In genomic region chr5:135674821-135675220, GRCm38 (mm10) we compare ENCODE assay signal across 8 mouse cellular contexts. TPM values are rescaled to one million over a fixed set of nuclear protein-coding genes. Genes with fewer than 3 reads are reported as not detected.
DNase-seq lines count a peak whose midpoint lies in the region; ATAC-seq and TF ChIP-seq lines count a peak whose summit lies in the region.

No protein-coding gene starts in this region.

- H3K4me2 ChIP-seq in forebrain, postnatal 0 days (ENCODE audit: low read depth) = peak overlapping the region; percentile 40
- peak overlapping the region; percentile 8; the same call in 1 of the 2 replicates for H3K4me2 ChIP-seq in hindbrain, embryonic 11.5 days (replicated peaks; ENCODE audit: low read depth, low read length)
- peak overlapping the region; percentile 41 for H3K4me2 ChIP-seq in neural tube, embryonic 15.5 days

- no peaks in the 10 kb centered on the region for H3K9me3 ChIP-seq in ES-E14 (ENCODE audit: control insufficient read depth, insufficient read depth, low read depth, low read length)
- no peaks in the 10 kb centered on the region for H3K9me3 ChIP-seq in forebrain, postnatal 0 days (ENCODE audit: low read length)
- no peaks in the 10 kb centered on the region for H3K9me3 ChIP-seq in hindbrain, embryonic 11.5 days (ENCODE audit: control insufficient read depth, low read length)
- H3K9me3 ChIP-seq in neural tube, embryonic 15.5 days (replicated peaks) = no peaks in the 10 kb centered on the region

- H3K4me1 ChIP-seq in ES-E14 (ENCODE audit: control insufficient read depth in 2 of 2, insufficient read depth in 2 of 2, low read length in 2 of 2, poor library complexity in 1 of 2) = peaks cover 6 to 27% of the 10 kb centered on the region in 2 experiments; a peak in 3 of 4 replicates
- peaks cover 9% of the 10 kb centered on the region for H3K4me1 ChIP-seq in brown adipose tissue, adult 24 weeks (ENCODE audit: control insufficient read depth, insufficient read depth, insufficient read length, low read length)
- H3K4me1 ChIP-seq in forebrain, postnatal 0 days (ENCODE audit: insufficient read depth) = peaks cover 8% of the 10 kb centered on the region; the same call in 1 of the 2 replicates
- H3K4me1 ChIP-seq in hindbrain, embryonic 11.5 days (replicated peaks; ENCODE audit: control insufficient read depth, insufficient read depth, low read length) = peaks cover 8% of the 10 kb centered on the region; the same call in 1 of the 2 replicates
- H3K4me1 ChIP-seq in neural tube, embryonic 15.5 days = peaks cover 30% of the 10 kb centered on the region

- H3K4me3 ChIP-seq in ES-E14 (ENCODE audit: insufficient read depth in 1 of 2, low read depth in 1 of 2, low read length in 2 of 2, poor library complexity in 1 of 2, severe bottlenecking in 1 of 2) = no peak overlapping the region
- H3K4me3 ChIP-seq in brown adipose tissue, adult 24 weeks (ENCODE audit: insufficient read depth, low read depth, low read length) = peak overlapping the region; percentile 34
- H3K4me3 ChIP-seq in forebrain, postnatal 0 days (ENCODE audit: low read depth, low read length) = peak overlapping the region; percentile 11; the same call in 1 of the 2 replicates
- no peak overlapping the region for H3K4me3 ChIP-seq in hindbrain, embryonic 11.5 days (ENCODE audit: low read depth, low read length)
- no peak overlapping the region for H3K4me3 ChIP-seq in neural tube, embryonic 15.5 days (replicated peaks)

- H3K27ac ChIP-seq in ES-E14 (ENCODE audit: insufficient read depth, low read depth, low read length, poor library complexity, severe bottlenecking) = peak overlapping the region; percentile 62; the same call in 1 of the 2 replicates
- peak overlapping the region; percentile 81 for H3K27ac ChIP-seq in brown adipose tissue, adult 24 weeks (replicated peaks; ENCODE audit: low read depth, low read length)
- peak overlapping the region; percentile 75 for H3K27ac ChIP-seq in forebrain, postnatal 0 days (ENCODE audit: low read depth, low read length)
- peak overlapping the region; percentile 72 for H3K27ac ChIP-seq in hindbrain, embryonic 11.5 days (ENCODE audit: low read depth, low read length)
- H3K27ac ChIP-seq in neural tube, embryonic 15.5 days (replicated peaks) = peak overlapping the region; percentile 75

- 3% methylated on average over 11 of the region's 11 CpGs for WGBS in forebrain, postnatal 0 days
- WGBS in hindbrain, embryonic 11.5 days = under 1% methylated on average over 11 of the region's 11 CpGs
- 0% methylated on average over 11 of the region's 11 CpGs for WGBS in neural tube, embryonic 15.5 days

- no peaks in the 10 kb centered on the region for H3K36me3 ChIP-seq in ES-E14 (ENCODE audit: control insufficient read depth, insufficient read depth, low read length, poor library complexity, severe bottlenecking)
- H3K36me3 ChIP-seq in forebrain, postnatal 0 days (ENCODE audit: insufficient read depth) = no peaks in the 10 kb centered on the region
- H3K36me3 ChIP-seq in hindbrain, embryonic 11.5 days (ENCODE audit: control insufficient read depth, insufficient read depth, low read length) = no peaks in the 10 kb centered on the region
- no peaks in the 10 kb centered on the region for H3K36me3 ChIP-seq in neural tube, embryonic 15.5 days

- TF ChIP-seq CTCF in forebrain, postnatal 0 days (IDR thresholded peaks at IDR 0.05; ENCODE audit: low read depth) = peak; percentile 23; the same call in 1 of the 2 replicates

- peak overlapping the region; percentile 39; the same call in 1 of the 2 replicates for H3K9ac ChIP-seq in ES-E14 (ENCODE audit: insufficient read depth, low read depth, low read length, poor library complexity, severe bottlenecking)
- peak overlapping the region; percentile 18; the same call in 1 of the 2 replicates for H3K9ac ChIP-seq in forebrain, postnatal 0 days
- no peak overlapping the region for H3K9ac ChIP-seq in hindbrain, embryonic 11.5 days (ENCODE audit: low read depth, low read length)
- no peak overlapping the region for H3K9ac ChIP-seq in neural tube, embryonic 15.5 days (replicated peaks)

- no peaks in the 10 kb centered on the region for H3K27me3 ChIP-seq in forebrain, postnatal 0 days (ENCODE audit: insufficient read depth, low read length)
- H3K27me3 ChIP-seq in hindbrain, embryonic 11.5 days (ENCODE audit: control insufficient read depth, insufficient read depth, low read length) = no peaks in the 10 kb centered on the region
- no peaks in the 10 kb centered on the region for H3K27me3 ChIP-seq in neural tube, embryonic 15.5 days (replicated peaks)

- DNase-seq in ES-E14 (ENCODE audit: low read depth, low spot score) = peak; percentile 83
- peak; percentile 86 for DNase-seq in forebrain, postnatal 0 days
- DNase-seq in hindbrain, embryonic 11.5 days (ENCODE audit: low spot score) = peak; percentile 84
- peak; percentile 58 for DNase-seq in layer of hippocampus, adult 9-10 months (ENCODE audit: low spot score)
- peak; percentile 91 to 95 for DNase-seq in lung, adult 18-20 months
- DNase-seq in spleen, adult 12 weeks (ENCODE audit: low spot score) = no peak

- in situ Hi-C loops in ES-E14 (cut with MboI; ENCODE audit: low sequenced_read_pairs in 2 of 2, unreplicated experiment in 2 of 2) = no loop called here

- ATAC-seq in forebrain, postnatal 0 days = peak; percentile 93
- ATAC-seq in hindbrain, embryonic 11.5 days (ENCODE audit: low FRiP score) = peak; percentile 92
- ATAC-seq in neural tube, embryonic 15.5 days (ENCODE audit: low FRiP score) = peak; percentile 88

TF ChIP-seq in ES-E14, 5 proteins besides CTCF, POLR2A, EP300 and RAD21:
- TF ChIP-seq ZNF384 (IDR thresholded peaks at IDR 0.05; ENCODE audit: low read depth, low read length) (no peak), ZC3H11A (IDR thresholded peaks at IDR 0.05; ENCODE audit: borderline replicate concordance, low read depth, low read length) (no peak), HCFC1 (IDR thresholded peaks at IDR 0.05; ENCODE audit: borderline replicate concordance, insufficient read depth, low read length) (no peak), MAFK (IDR thresholded peaks at IDR 0.05; ENCODE audit: insufficient read depth, low read depth, low read length) (no peak), CHD2 (IDR thresholded peaks at IDR 0.05; ENCODE audit: low read depth, low read length) (0 out of 2 replicates have a peak, but pooled peaks have one; percentile 48)
TF ChIP-seq in ES-E14: peak in this region for 1.

RNA-seq across cellular contexts. Expression of gene Por, which starts 5.0 kb away (rescaled TPM):
- total RNA-seq in ES-E14 (2012; rRNA removed) = 125 and 153 TPM in 2 replicates
- 138 and 156 TPM in 2 replicates for polyA plus RNA-seq in brown adipose tissue, adult 24 weeks (2012; ENCODE audit: insufficient read depth, insufficient read length, missing spikeins)
- 78.5 and 89.5 TPM in 2 replicates for total RNA-seq in forebrain, postnatal 0 days (2014; rRNA removed)
- polyA plus RNA-seq in forebrain, postnatal 0 days (2015; fragmentation: Nextera tagmentation; extraction: Ambion mirVana) = 76.7 and 96.1 TPM in 2 replicates
- 63.0 and 73.1 TPM in 2 replicates for polyA plus RNA-seq in hindbrain, embryonic 11.5 days (2014; fragmentation: Nextera tagmentation; extraction: Ambion mirVana)
- polyA plus RNA-seq in neural tube, embryonic 15.5 days (2015; fragmentation: Nextera tagmentation; extraction: Ambion mirVana) = 91.6 and 92.1 TPM in 2 replicates

RNA-seq across cellular contexts. Expression of gene Rhbdd2, which starts 42.4 kb away (rescaled TPM):
- total RNA-seq in ES-E14 (2012; rRNA removed) = 15.7 and 16.7 TPM in 2 replicates
- polyA plus RNA-seq in brown adipose tissue, adult 24 weeks (2012; ENCODE audit: insufficient read depth, insufficient read length, missing spikeins) = 11.7 and 21.0 TPM in 2 replicates
- total RNA-seq in forebrain, postnatal 0 days (2014; rRNA removed) = 16.5 and 19.0 TPM in 2 replicates
- polyA plus RNA-seq in forebrain, postnatal 0 days (2015; fragmentation: Nextera tagmentation; extraction: Ambion mirVana) = 97.4 and 120 TPM in 2 replicates
- polyA plus RNA-seq in hindbrain, embryonic 11.5 days (2014; fragmentation: Nextera tagmentation; extraction: Ambion mirVana) = 53.4 and 64.3 TPM in 2 replicates
- 91.1 and 94.6 TPM in 2 replicates for polyA plus RNA-seq in neural tube, embryonic 15.5 days (2015; fragmentation: Nextera tagmentation; extraction: Ambion mirVana)

Comparison
In these comparisons a context has a peak if more than half of its experiments do, and no peak if none do; other contexts are left out.
1. H3K4me3 ChIP-seq: peak in brown adipose tissue, adult 24 weeks (single experiment) and forebrain, postnatal 0 days (single experiment); none in ES-E14 (0 of 2), hindbrain, embryonic 11.5 days (single experiment) and neural tube, embryonic 15.5 days (single experiment).
2. H3K9ac ChIP-seq: peak in ES-E14 (single experiment) and forebrain, postnatal 0 days (single experiment); none in hindbrain, embryonic 11.5 days (single experiment) and neural tube, embryonic 15.5 days (single experiment).
3. Peak in every context shown above with its lines, with median percentiles within 50 percentile points of each other: H3K27ac ChIP-seq, ATAC-seq and H3K4me2 ChIP-seq.